Mouse (Mus musculus): Measurements from ENCODE around the gene Gimap8.

DNA sequence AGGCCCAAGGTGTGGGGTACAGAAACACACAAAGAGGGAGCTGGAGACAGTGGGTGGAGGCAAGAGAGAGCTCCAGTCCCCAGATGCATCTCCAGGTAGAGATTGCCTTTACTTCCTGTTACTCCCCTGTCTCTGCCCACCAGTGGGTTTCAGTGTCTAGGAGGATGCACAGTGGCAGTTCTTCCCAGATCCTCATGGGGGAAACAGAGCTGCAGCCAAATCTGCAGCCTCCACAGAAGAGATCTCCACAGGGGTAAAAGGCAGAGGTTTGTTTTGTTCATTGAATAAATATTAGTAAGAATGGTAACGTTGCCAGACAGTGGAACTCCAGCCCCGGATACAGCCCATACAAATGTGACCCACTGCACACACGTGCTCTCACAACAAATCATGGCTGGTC, 36.4 kb upstream of the Gimap8 start:
- TF ChIP-seq CTCF (IDR thresholded peaks at IDR 0.05; ENCODE audit: control insufficient read depth, insufficient read depth, insufficient replicate concordance, low read depth, low read length) (no peak), POLR2A (IDR thresholded peaks at IDR 0.05; ENCODE audit: control insufficient read depth, low read depth, low read length) (no peak)
